Mouse (Mus musculus) thymus, adult 2 months (tissue): Measurements from ENCODE around the gene Pcsk6. TPM values are rescaled to one million over a fixed set of nuclear protein-coding genes. Genes with fewer than 3 reads are reported as not detected.

Experiments used
- DNase-seq: peaks from one replicate; pipeline ENCODE4 v3.0.0; 2021
- H3K27ac ChIP-seq: fragments of 200-500 bp; 2 replicates; pipeline ENCODE4 v1.5.1; 2012; ENCODE audit warnings: low read length, control low read depth; ENCODE audit not compliant: control insufficient read depth, insufficient read depth
- H3K27me3 ChIP-seq: fragments of 200-500 bp; 2 replicates; pipeline ENCODE4 v1.6.1; 2012; ENCODE audit warnings: mild to moderate bottlenecking, low read length, moderate library complexity, mixed read lengths; ENCODE audit not compliant: control insufficient read depth, insufficient read depth
- H3K36me3 ChIP-seq: fragments of 200-500 bp; 2 replicates; pipeline ENCODE4 v1.6.1; 2012; ENCODE audit warnings: mild to moderate bottlenecking, low read length, moderate library complexity; ENCODE audit not compliant: control insufficient read depth, insufficient read depth
- H3K4me1 ChIP-seq: fragments of 200-500 bp; replicated peaks from 2 replicates; pipeline ENCODE4 v1.6.1; 2012; ENCODE audit warnings: low read length; ENCODE audit not compliant: control insufficient read depth, insufficient read depth
- H3K4me3 ChIP-seq: fragments of 200-500 bp; 2 replicates; pipeline ENCODE4 v1.5.1; 2012; ENCODE audit warnings: mild to moderate bottlenecking, low read length, control low read depth, moderate library complexity; ENCODE audit not compliant: control insufficient read depth, insufficient read depth
- CTCF ChIP-seq: fragments of 200-500 bp; IDR thresholded peaks from 2 replicates; pipeline ENCODE4 v1.5.1; 2012; ENCODE audit warnings: mild to moderate bottlenecking, control low read depth, low read length, moderate library complexity, borderline replicate concordance; ENCODE audit not compliant: control insufficient read depth, poor library complexity, insufficient read depth; ENCODE audit errors: extremely low read depth
- POLR2A ChIP-seq: fragments of 200-500 bp; IDR thresholded peaks from 2 replicates; pipeline ENCODE4 v1.6.1; 2012; ENCODE audit warnings: mild to moderate bottlenecking, low read length, control low read depth, moderate library complexity; ENCODE audit not compliant: control insufficient read depth, poor library complexity, insufficient read depth; ENCODE audit errors: extremely low read depth
- WGBS: fragments of 180-500 bp; shearing (Covaris S2); methylation state at CpG from one replicate; pipeline ENCODE4 v1.1.7; 2018; 5-methylcytosine and 5-hydroxymethylcytosine counted together
- polyA plus RNA-seq: library from polyadenylated mRNA; depleted of rRNA; stranded (reverse); fragments of >200 nt; gene quantifications from 2 replicates; pipeline ENCODE4 v1.2.3, GENCODE M21; 2012

Gene Pcsk6
- polyA plus RNA-seq, 1 experiment = 4.5 TPM

DNA sequence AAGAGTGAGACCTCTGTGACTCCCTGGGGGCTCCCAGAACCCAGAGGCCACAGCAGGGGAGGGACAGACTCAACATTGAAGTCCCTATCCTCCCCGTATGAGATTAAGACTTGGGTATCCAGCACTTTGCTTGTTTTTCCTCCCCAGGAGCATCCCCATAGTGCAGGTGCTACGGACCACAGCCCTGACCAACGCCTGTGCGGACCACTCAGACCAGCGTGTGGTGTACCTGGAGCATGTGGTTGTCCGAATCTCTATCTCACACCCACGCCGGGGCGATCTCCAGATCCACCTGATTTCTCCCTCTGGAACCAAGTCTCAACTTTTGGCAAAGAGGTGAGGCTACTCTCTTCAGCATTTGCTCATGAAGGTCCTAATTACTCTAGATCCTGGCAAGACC is 118.5 kb downstream of the Pcsk6 start:
- no peak overlapping the region for H3K27ac ChIP-seq
- no peak for DNase-seq
- TF ChIP-seq CTCF (no peak), POLR2A (no peak)
- no peaks in the 10 kb centered on the region for H3K4me1 ChIP-seq
- 93% methylated on average over 9 of the region's 9 CpGs for WGBS
- H3K27me3 ChIP-seq = no peaks in the 10 kb centered on the region
- no peaks in the 10 kb centered on the region for H3K36me3 ChIP-seq
- H3K4me3 ChIP-seq = no peak overlapping the region

DNA sequence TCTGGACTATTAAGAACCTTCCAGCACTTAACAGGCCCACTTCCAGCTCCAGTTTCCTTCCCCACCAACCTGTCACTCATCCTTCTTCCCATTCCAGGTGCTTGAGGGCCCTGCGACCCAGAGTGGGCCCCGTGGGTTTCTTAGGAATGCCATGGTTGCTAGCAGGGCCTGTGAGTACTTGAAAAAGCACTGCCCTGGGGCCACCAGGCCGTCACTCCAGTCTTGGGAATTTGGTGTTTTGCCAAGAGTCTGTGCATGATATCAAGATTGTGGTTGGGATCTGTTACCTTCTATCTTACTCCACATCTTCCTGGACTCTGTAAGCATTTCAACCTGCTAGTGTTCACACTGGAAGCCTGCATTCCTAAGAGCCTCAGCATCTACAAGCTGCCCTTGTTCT is 120.5 kb downstream of the Pcsk6 start:
- no peak overlapping the region for H3K27ac ChIP-seq
- no peaks in the 10 kb centered on the region for H3K4me1 ChIP-seq
- H3K36me3 ChIP-seq = no peaks in the 10 kb centered on the region
- no peaks in the 10 kb centered on the region for H3K27me3 ChIP-seq
- H3K4me3 ChIP-seq = no peak overlapping the region
- TF ChIP-seq CTCF (no peak), POLR2A (no peak)
- DNase-seq = no peak
- WGBS = 81% methylated on average over 3 of the region's 3 CpGs

DNA sequence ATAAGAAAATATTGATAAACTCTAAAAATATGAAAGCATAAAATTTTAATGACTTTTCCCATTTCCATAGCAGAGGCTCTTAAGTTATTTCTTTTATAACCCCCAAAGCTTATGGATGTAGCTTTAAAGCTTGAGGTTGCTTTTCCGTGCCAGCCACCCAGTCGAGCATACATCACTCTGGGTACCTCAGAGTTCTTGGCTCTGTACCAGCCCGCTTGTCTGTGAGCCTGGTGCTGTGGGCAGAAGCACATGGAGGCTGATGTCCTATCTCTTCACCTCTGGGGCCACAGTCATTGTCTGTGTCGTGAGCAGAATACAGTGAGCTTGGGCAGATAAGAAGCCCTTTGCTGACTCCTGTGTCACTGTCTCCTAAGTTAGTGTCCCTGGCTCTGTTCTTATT is 126.7 kb downstream of the Pcsk6 start:
- Histone ChIP-seq H3K27me3 (no peaks in the 10 kb centered on the region), H3K4me3 (no peak overlapping the region), H3K36me3 (no peaks in the 10 kb centered on the region), H3K4me1 (no peaks in the 10 kb centered on the region), H3K27ac (no peak overlapping the region)
- 96% methylated on average over 4 of the region's 4 CpGs for WGBS
- TF ChIP-seq POLR2A (no peak), CTCF (no peak)
- DNase-seq = no peak

DNA sequence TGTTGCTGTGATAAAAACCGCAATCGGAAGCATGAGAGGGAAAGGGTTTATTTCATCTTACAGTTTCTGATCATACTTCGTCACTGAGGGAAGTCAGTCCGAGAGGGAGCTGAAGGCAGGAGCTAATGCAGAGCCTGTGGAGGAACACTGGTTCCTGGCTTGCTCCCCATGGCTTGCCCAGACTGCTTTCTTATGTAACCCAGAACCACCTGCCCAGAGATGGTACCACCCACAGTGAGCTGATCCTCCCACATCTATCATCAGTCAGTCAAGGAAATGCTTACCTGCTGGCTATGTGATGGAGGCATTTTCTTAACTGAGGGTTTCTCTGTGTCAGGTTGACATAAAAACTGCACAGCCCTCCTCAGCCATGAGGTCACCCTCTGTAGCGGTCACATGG is 127.2 kb downstream of the Pcsk6 start:
- TF ChIP-seq CTCF (no peak), POLR2A (no peak)
- Histone ChIP-seq H3K27ac (no peak overlapping the region), H3K36me3 (no peaks in the 10 kb centered on the region), H3K27me3 (no peaks in the 10 kb centered on the region), H3K4me1 (no peaks in the 10 kb centered on the region), H3K4me3 (no peak overlapping the region)
- DNase-seq = no peak
- 94% methylated on average over 5 of the region's 5 CpGs for WGBS

DNA sequence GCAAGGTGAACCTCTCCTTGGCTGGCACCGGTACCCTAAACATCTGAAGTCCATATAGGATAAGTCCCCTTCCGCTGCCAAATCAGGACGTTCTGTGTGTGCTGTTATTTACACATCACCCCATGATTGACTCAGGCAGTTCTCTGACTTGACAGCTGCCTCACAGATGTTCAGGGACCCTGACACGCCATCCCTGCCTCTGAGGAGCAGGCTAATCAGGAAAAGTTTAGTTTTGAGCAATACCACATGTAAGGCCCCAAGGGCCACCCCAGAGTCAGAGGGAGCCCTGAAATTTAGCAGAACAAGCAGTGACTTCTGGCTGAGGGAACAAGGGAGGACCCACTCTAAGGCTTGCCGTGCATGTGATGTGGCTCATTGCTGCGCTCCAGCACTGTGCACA is 130.8 kb downstream of the Pcsk6 start:
- Histone ChIP-seq H3K27me3 (no peaks in the 10 kb centered on the region), H3K36me3 (no peaks in the 10 kb centered on the region), H3K4me1 (no peaks in the 10 kb centered on the region), H3K4me3 (no peak overlapping the region), H3K27ac (no peak overlapping the region)
- TF ChIP-seq POLR2A (no peak), CTCF (no peak)
- WGBS = 92% methylated on average over 6 of the region's 6 CpGs
- DNase-seq = no peak

DNA sequence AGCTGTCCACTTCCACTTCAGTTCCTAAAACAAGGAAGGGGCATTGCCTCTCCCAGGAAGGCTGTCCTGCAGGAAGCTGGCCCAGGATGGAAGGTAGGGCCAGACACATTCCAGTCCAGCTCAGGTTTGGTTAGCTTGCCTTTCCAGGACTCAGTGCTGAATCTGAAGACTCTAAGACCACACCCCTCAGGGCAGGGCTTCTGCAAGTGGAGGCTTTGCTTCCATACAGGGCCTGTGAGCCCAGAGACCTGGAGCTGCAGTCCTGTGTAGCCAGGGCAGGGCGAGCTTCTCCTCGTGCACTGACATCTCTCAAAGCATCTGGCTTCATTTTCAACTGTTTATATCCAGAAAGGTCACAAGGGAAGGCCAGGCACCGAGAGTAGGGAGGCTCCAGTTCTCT is 131.9 kb downstream of the Pcsk6 start:
- Histone ChIP-seq H3K27ac (no peak overlapping the region), H3K4me1 (no peaks in the 10 kb centered on the region), H3K36me3 (no peaks in the 10 kb centered on the region), H3K27me3 (no peaks in the 10 kb centered on the region), H3K4me3 (no peak overlapping the region)
- no peak for DNase-seq
- 69% methylated on average over 3 of the region's 3 CpGs for WGBS
- TF ChIP-seq CTCF (no peak), POLR2A (no peak)

DNA sequence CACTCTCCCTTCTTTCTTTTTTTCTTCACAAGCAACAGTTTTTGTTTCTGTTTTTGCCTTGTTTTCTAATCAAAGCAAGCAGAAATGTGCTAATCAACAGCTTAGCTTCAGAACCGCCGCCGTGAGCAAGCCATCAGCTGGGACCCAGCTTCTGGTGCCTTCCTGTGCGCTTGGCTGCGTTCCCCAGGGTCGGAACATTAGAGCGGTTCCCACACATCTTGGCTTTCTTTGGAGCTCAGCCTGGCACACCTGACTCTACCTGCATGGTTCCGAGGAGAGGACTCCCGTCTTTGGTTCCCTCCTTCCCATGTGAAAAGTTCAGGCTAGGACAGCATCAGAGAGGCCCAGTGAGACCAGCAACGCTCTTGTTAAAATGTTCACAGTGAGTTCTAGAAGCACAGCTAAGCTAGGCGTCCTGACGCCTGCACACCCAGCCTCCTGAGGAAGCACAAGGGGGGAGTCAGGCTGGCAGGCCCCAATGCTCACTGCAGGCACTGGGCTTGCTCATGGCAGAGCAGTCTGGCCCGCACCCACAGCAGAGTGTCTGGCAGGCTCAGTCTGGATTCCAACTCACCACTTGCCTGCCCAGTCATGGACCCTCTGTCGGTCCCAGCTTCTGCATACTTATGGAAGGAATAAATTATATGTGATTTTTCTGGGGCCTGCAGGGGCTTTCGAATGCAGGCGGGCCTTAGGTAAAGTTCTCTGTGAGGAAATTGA is 139.7 kb downstream of the Pcsk6 start:
- TF ChIP-seq CTCF (no peak), POLR2A (no peak)
- Histone ChIP-seq H3K4me1 (no peaks in the 10 kb centered on the region), H3K4me3 (no peak overlapping the region), H3K27me3 (no peaks in the 10 kb centered on the region), H3K36me3 (no peaks in the 10 kb centered on the region), H3K27ac (no peak overlapping the region)
- no peak for DNase-seq
- 94% methylated on average over 16 of the region's 16 CpGs for WGBS
